Mouse (Mus musculus): ENCODE measurements at regions not wholly inside any gene's neighbourhood (a gene's known extent, or its start where the extent isn't known, plus 50 kb on each side); places are given as distances from the start of the nearest gene placed in this dataset.

DNA sequence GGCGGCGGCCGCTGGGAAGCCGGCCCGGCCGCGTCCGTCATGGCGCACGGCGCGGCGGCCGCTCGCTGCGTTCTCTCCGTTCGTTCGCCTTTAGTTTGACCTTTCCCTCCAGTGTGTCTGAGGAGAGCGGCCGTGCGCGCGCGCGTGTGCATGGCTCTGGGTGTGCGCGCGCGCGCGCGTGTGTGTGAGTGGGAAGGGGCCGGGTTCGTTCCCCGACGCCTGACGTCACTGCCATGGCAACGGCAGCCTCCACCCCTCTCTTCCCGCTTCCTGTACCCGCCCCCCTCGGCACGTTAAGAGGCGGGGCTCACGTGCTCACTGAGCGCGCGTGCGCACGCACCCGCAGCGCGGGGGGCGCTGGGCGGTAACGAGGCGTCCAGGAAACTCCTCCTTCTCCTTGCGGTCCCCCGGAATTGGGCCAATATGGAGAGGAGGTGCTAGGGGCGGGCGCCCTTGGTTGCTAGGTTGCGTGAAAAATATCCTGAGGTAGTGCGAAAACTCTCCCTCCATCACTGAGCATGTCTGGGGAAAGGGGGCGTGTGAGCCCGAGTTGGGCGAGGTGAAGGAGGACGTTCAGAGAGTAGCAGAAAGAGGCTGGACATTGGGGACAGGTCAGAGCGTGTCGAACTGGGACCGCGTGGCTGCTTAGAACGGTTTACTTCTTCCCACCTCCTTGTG, 1862.5 kb upstream of the Lrrc6 start:
- H3K9me3 ChIP-seq (ENCODE audit: control insufficient read depth, insufficient read depth, low read depth, low read length) = no peaks in the 10 kb centered on the region
- TF ChIP-seq HCFC1 (IDR thresholded peaks at IDR 0.05; ENCODE audit: borderline replicate concordance, insufficient read depth, low read length) (0 out of 2 replicates have a peak, but pooled peaks have one; percentile 31), ZNF384 (IDR thresholded peaks at IDR 0.05; ENCODE audit: low read depth, low read length) (no peak)
- in situ Hi-C loops (cut with MboI; ENCODE audit: low sequenced_read_pairs in 2 of 2, unreplicated experiment in 2 of 2) = no loop called here
- peak overlapping the region; percentile 81 for H3K9ac ChIP-seq (ENCODE audit: insufficient read depth, low read depth, low read length, poor library complexity, severe bottlenecking)
- H3K4me3 ChIP-seq (ENCODE audit: insufficient read depth in 1 of 2, low read depth in 1 of 2, low read length in 2 of 2, poor library complexity in 1 of 2, severe bottlenecking in 1 of 2) = peak overlapping the region; percentile 54 to 94
- peak; percentile 98 for DNase-seq (ENCODE audit: low read depth, low spot score)
- H3K4me1 ChIP-seq (ENCODE audit: control insufficient read depth in 2 of 2, insufficient read depth in 2 of 2, low read length in 2 of 2, poor library complexity in 1 of 2) = peaks cover 0 to 2% of the 10 kb centered on the region in 2 experiments; a peak in 1 of 4 replicates
- H3K36me3 ChIP-seq (ENCODE audit: control insufficient read depth, insufficient read depth, low read length, poor library complexity, severe bottlenecking) = no peaks in the 10 kb centered on the region
- peak overlapping the region; percentile 81 for H3K27ac ChIP-seq (ENCODE audit: insufficient read depth, low read depth, low read length, poor library complexity, severe bottlenecking)

DNA sequence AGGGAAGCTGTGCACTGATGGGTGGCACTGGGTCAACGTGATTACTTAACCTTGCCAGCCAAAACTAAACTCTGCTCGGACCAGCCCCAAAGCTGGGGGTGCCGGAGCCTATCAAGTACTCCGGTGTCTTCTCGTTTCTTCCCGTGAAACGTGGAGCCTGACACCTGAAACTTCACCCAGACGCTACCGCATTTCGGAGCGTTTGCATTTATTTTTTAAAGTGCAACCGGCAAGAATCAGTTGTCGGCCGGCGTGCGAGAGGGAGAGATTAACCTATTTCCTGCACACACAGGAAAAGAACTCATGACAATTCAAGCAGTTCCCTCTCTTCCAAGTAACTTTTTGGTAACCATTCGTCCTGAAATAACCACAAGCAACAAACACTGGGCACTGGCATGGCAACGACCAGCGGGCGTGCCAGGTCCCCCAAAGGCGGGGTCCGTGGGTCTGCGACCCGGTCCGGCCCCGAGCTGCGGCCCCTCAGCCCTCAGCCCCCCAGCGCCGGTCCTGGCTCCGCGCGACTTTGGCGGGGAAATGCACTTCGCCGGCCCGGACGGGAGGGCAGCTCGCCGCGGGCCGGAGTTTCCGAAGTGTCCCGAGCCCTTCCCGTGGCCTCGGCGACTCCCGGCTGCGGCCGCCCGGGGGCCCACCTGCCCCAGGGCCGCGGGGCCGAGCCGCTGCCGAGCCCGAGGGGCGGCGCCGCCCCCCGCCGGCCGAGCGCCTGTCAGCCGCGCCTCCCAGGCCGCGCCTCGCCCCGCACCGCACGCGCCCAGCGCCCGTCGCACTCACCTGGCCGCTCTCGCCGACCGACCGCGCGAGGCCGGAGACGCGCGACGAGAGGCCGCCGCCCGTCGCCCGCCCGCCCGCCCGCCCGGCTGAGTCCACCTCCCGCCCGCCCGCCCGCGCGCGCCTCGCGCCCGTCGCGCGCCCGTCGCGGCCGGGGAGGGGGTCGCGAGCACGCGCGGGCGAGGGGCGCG, 1861.7 kb upstream of the Lrrc6 start:
- H3K4me3 ChIP-seq (ENCODE audit: insufficient read depth in 1 of 2, low read depth in 1 of 2, low read length in 2 of 2, poor library complexity in 1 of 2, severe bottlenecking in 1 of 2) = peak overlapping the region; percentile 85 to 94
- no peaks in the 10 kb centered on the region for H3K36me3 ChIP-seq (ENCODE audit: control insufficient read depth, insufficient read depth, low read length, poor library complexity, severe bottlenecking)
- TF ChIP-seq ZC3H11A (IDR thresholded peaks at IDR 0.05; ENCODE audit: borderline replicate concordance, low read depth, low read length) (no peak), MAFK (IDR thresholded peaks at IDR 0.05; ENCODE audit: insufficient read depth, low read depth, low read length) (no peak), ZNF384 (IDR thresholded peaks at IDR 0.05; ENCODE audit: low read depth, low read length) (no peak), HCFC1 (IDR thresholded peaks at IDR 0.05; ENCODE audit: borderline replicate concordance, insufficient read depth, low read length) (no peak), CHD2 (IDR thresholded peaks at IDR 0.05; ENCODE audit: low read depth, low read length) (no peak)
- no peaks in the 10 kb centered on the region for H3K9me3 ChIP-seq (ENCODE audit: control insufficient read depth, insufficient read depth, low read depth, low read length)
- H3K27ac ChIP-seq (ENCODE audit: insufficient read depth, low read depth, low read length, poor library complexity, severe bottlenecking) = peak overlapping the region; percentile 81
- peak overlapping the region; percentile 91 for H3K9ac ChIP-seq (ENCODE audit: insufficient read depth, low read depth, low read length, poor library complexity, severe bottlenecking)
- in situ Hi-C loops (cut with MboI; ENCODE audit: low sequenced_read_pairs in 2 of 2, unreplicated experiment in 2 of 2) = no loop called here
- H3K4me1 ChIP-seq (ENCODE audit: control insufficient read depth in 2 of 2, insufficient read depth in 2 of 2, low read length in 2 of 2, poor library complexity in 1 of 2) = peaks cover 0 to 2% of the 10 kb centered on the region in 2 experiments; a peak in 1 of 4 replicates
- no peak for DNase-seq (ENCODE audit: low read depth, low spot score)

DNA sequence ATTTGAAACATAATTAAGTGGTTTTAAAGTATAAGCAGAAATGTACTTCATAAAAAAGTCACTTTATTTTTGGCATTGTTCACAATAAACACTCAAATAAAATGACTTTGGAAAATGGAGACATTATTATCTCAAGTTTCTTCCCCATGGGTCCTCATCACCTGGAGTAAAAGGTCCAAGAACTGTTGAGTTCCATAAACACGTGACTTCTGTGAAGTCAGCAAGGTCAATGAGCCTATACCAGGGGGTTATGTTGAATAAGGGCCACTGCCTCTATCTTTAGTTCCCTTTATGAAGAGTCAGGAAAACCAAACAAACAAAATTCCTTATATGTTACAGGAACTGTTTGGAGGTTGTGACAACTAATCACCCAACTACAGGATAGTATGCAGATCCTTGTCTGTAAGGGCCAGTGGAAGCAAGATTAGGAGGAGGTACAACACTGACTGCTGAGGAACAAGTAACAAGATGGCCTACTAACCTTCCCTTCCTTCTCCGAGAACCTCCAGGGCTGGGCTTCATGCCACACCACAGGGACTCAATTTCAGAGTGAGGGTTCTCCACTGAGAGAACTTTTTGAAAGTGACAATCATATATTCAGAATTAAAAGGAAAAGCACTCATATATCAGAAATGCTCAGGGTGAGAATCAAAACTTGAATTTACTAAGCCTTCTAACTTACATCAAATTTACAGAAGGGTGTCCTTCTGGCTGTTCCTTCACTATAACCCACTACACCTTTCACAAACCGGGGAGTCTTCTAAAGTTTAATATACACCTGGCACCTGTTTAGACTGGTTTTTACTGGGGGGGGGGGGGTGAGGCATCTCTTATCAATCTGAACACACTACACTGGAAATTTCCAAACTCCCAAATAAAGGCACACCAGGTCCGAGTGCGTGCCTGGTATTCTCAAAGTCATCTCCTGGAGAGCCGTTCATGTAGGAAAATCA, 1860.5 kb upstream of the Lrrc6 start:
- H3K9ac ChIP-seq (ENCODE audit: insufficient read depth, low read depth, low read length, poor library complexity, severe bottlenecking) = peak overlapping the region; percentile 91; the same call in 1 of the 2 replicates
- TF ChIP-seq HCFC1 (IDR thresholded peaks at IDR 0.05; ENCODE audit: borderline replicate concordance, insufficient read depth, low read length) (no peak), MAFK (IDR thresholded peaks at IDR 0.05; ENCODE audit: insufficient read depth, low read depth, low read length) (no peak), CHD2 (IDR thresholded peaks at IDR 0.05; ENCODE audit: low read depth, low read length) (no peak), ZC3H11A (IDR thresholded peaks at IDR 0.05; ENCODE audit: borderline replicate concordance, low read depth, low read length) (no peak), ZNF384 (IDR thresholded peaks at IDR 0.05; ENCODE audit: low read depth, low read length) (no peak)
- DNase-seq (ENCODE audit: low read depth, low spot score) = no peak
- no peaks in the 10 kb centered on the region for H3K9me3 ChIP-seq (ENCODE audit: control insufficient read depth, insufficient read depth, low read depth, low read length)
- H3K27ac ChIP-seq (ENCODE audit: insufficient read depth, low read depth, low read length, poor library complexity, severe bottlenecking) = no peak overlapping the region
- H3K4me3 ChIP-seq (ENCODE audit: insufficient read depth in 1 of 2, low read depth in 1 of 2, low read length in 2 of 2, poor library complexity in 1 of 2, severe bottlenecking in 1 of 2) = peak overlapping the region; percentile 85 to 94
- no peaks in the 10 kb centered on the region for H3K36me3 ChIP-seq (ENCODE audit: control insufficient read depth, insufficient read depth, low read length, poor library complexity, severe bottlenecking)
- in situ Hi-C loops (cut with MboI; ENCODE audit: low sequenced_read_pairs in 2 of 2, unreplicated experiment in 2 of 2) = no loop called here
- peaks cover 0 to 2% of the 10 kb centered on the region in 2 experiments; a peak in 1 of 4 replicates for H3K4me1 ChIP-seq (ENCODE audit: control insufficient read depth in 2 of 2, insufficient read depth in 2 of 2, low read length in 2 of 2, poor library complexity in 1 of 2)

DNA sequence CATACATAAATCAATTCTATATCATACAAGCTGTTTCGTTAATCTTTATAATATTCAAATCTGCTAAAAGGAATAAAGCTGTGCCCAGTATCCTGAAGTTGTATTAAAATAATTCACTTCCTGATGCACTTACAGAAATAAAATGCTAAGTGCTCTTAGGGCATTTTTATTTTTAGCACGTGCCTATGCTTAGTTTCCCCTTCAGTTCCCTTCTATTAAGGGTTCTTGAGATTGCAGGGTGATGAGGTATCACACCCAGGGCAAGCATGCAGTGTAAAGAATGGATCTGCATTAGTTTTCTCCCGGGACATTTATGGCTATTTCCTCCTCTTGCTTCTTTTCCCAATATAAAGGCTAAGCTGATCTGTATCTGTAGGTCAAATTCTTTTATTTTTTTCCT, 1858.8 kb upstream of the Lrrc6 start:
- Histone ChIP-seq H3K36me3 (ENCODE audit: control insufficient read depth, insufficient read depth, low read length, poor library complexity, severe bottlenecking) (no peaks in the 10 kb centered on the region), H3K27ac (ENCODE audit: insufficient read depth, low read depth, low read length, poor library complexity, severe bottlenecking) (no peak overlapping the region), H3K4me1 (ENCODE audit: control insufficient read depth in 2 of 2, insufficient read depth in 2 of 2, low read length in 2 of 2, poor library complexity in 1 of 2) (peaks cover 0 to 2% of the 10 kb centered on the region in 2 experiments; a peak in 1 of 4 replicates), H3K9me3 (ENCODE audit: control insufficient read depth, insufficient read depth, low read depth, low read length) (no peaks in the 10 kb centered on the region), H3K4me3 (ENCODE audit: insufficient read depth in 1 of 2, low read depth in 1 of 2, low read length in 2 of 2, poor library complexity in 1 of 2, severe bottlenecking in 1 of 2) (no peak overlapping the region), H3K9ac (ENCODE audit: insufficient read depth, low read depth, low read length, poor library complexity, severe bottlenecking) (no peak overlapping the region)
- in situ Hi-C loops (cut with MboI; ENCODE audit: low sequenced_read_pairs in 2 of 2, unreplicated experiment in 2 of 2) = no loop called here
- TF ChIP-seq HCFC1 (IDR thresholded peaks at IDR 0.05; ENCODE audit: borderline replicate concordance, insufficient read depth, low read length) (no peak), ZNF384 (IDR thresholded peaks at IDR 0.05; ENCODE audit: low read depth, low read length) (no peak), MAFK (IDR thresholded peaks at IDR 0.05; ENCODE audit: insufficient read depth, low read depth, low read length) (no peak), CHD2 (IDR thresholded peaks at IDR 0.05; ENCODE audit: low read depth, low read length) (no peak), ZC3H11A (IDR thresholded peaks at IDR 0.05; ENCODE audit: borderline replicate concordance, low read depth, low read length) (no peak)
- DNase-seq (ENCODE audit: low read depth, low spot score) = no peak
